Mouse (Mus musculus) c-Kit-positive CD71-positive TER-119-positive erythroid progenitor cells, embryonic 14.5 days (primary cell): Measurements from ENCODE around the gene Dld.

ENCODE experiments used
- DNase-seq: peaks from one replicate; pipeline ENCODE4 v3.0.0-alpha.2; 2013; ENCODE audit warnings: low spot score

Gene Dld

GRCm38 (mm10) chr12:31320817-31321216 is 30.4 kb downstream of the Dld start:
- DNase-seq, result no peak

- no peak for DNase-seq
Observed at GRCm38 (mm10) chr12:31318409-31318963, 32.8 kb downstream of the Dld start.

GRCm38 (mm10) chr12:31317670-31318408 is 33.4 kb downstream of the Dld start:
- no peak for DNase-seq

- no peak for DNase-seq
Observed at GRCm38 (mm10) chr12:31315961-31316360, 35.3 kb downstream of the Dld start.

GRCm38 (mm10) chr12:31314310-31314709 is 36.9 kb downstream of the Dld start:
- no peak for DNase-seq

GRCm38 (mm10) chr12:31313136-31313535 is 38.1 kb downstream of the Dld start:
- no peak for DNase-seq

GRCm38 (mm10) chr12:31312281-31312680 is 39.0 kb downstream of the Dld start:
- DNase-seq, result no peak

- no peak for DNase-seq
Observed at GRCm38 (mm10) chr12:31311671-31312265, 39.5 kb downstream of the Dld start.

GRCm38 (mm10) chr12:31310687-31311086 is 40.6 kb downstream of the Dld start:
- DNase-seq, result no peak

- no peak for DNase-seq
Observed at GRCm38 (mm10) chr12:31307756-31308155, 43.5 kb downstream of the Dld start.

- DNase-seq, result no peak
Observed at GRCm38 (mm10) chr12:31307011-31307410, 44.2 kb downstream of the Dld start.

- no peak for DNase-seq
Observed at GRCm38 (mm10) chr12:31306075-31306675, 45.1 kb downstream of the Dld start.

GRCm38 (mm10) chr12:31302766-31303511 is 48.3 kb downstream of the Dld start:
- no peak for DNase-seq

- DNase-seq, result no peak
Observed at GRCm38 (mm10) chr12:31302266-31302665, 49.0 kb downstream of the Dld start.

- no peak for DNase-seq
Observed at GRCm38 (mm10) chr12:31300276-31300675, 51.0 kb downstream of the Dld start.

GRCm38 (mm10) chr12:31299676-31300197 is 51.5 kb downstream of the Dld start:
- no peak for DNase-seq

GRCm38 (mm10) chr12:31299126-31299525 is 52.1 kb downstream of the Dld start:
- DNase-seq, result no peak

GRCm38 (mm10) chr12:31298530-31298929 is 52.7 kb downstream of the Dld start:
- DNase-seq, result no peak

- DNase-seq, result no peak
Observed at GRCm38 (mm10) chr12:31298122-31298521, 53.1 kb downstream of the Dld start.

- no peak for DNase-seq
Observed at GRCm38 (mm10) chr12:31296097-31296496, 55.2 kb downstream of the Dld start.

- DNase-seq, result no peak
Observed at GRCm38 (mm10) chr12:31295505-31295904, 55.7 kb downstream of the Dld start.

- no peak for DNase-seq
Observed at GRCm38 (mm10) chr12:31294996-31295395, 56.3 kb downstream of the Dld start.
